Mouse (Mus musculus) limb, embryonic 10.5 days (tissue): ENCODE measurements around the gene Gm6993. TPM values are rescaled to one million over a fixed set of nuclear protein-coding genes. Genes with fewer than 3 reads are reported as not detected.
A peak's percentile ranks its signal among the peaks of the same experiment; 100 is the strongest.

Experiments used
- DNase-seq: peaks from one replicate; pipeline ENCODE4 v3.0.0-alpha.2; 2017; ENCODE audit warnings: low spot score
- H3K27ac ChIP-seq: fragments of 300-500 bp; sonication (generic); 2 replicates; pipeline ENCODE4 v1.5.1; 2016; ENCODE audit warnings: mild to moderate bottlenecking
- H3K27me3 ChIP-seq: fragments of 300-500 bp; sonication (generic); 2 replicates; pipeline ENCODE4 v1.6.1; 2016; ENCODE audit warnings: low read depth, mild to moderate bottlenecking; ENCODE audit not compliant: poor library complexity, severe bottlenecking
- H3K36me3 ChIP-seq: fragments of 300-500 bp; sonication (generic); 2 replicates; pipeline ENCODE4 v1.6.1; 2016; ENCODE audit warnings: mild to moderate bottlenecking, moderate library complexity
- H3K4me1 ChIP-seq: fragments of 300-500 bp; sonication (generic); 2 replicates; pipeline ENCODE4 v1.6.1; 2016
- H3K4me3 ChIP-seq: fragments of 300-500 bp; sonication (generic); 2 replicates; pipeline ENCODE4 v1.5.1; 2016; ENCODE audit warnings: mild to moderate bottlenecking, moderate library complexity
- H3K9me3 ChIP-seq: fragments of 300-500 bp; sonication (generic); replicated peaks from 2 replicates; pipeline ENCODE4 v1.6.1; 2016; ENCODE audit warnings: mild to moderate bottlenecking
- WGBS: fragments of 180-500 bp; shearing (Covaris S2); methylation state at CpG from one replicate; pipeline ENCODE4 v1.1.7; 2016; 5-methylcytosine and 5-hydroxymethylcytosine counted together
- polyA plus RNA-seq: library from polyadenylated mRNA; unstranded; fragments of >200 nt; fragmentation: Nextera tagmentation; extraction: Ambion mirVana; gene quantifications from 2 replicates; pipeline ENCODE4 v1.2.1, GENCODE M21; 2016

The Gm6993 gene
- polyA plus RNA-seq, 1 experiment from 2014 or later = not detected

DNA sequence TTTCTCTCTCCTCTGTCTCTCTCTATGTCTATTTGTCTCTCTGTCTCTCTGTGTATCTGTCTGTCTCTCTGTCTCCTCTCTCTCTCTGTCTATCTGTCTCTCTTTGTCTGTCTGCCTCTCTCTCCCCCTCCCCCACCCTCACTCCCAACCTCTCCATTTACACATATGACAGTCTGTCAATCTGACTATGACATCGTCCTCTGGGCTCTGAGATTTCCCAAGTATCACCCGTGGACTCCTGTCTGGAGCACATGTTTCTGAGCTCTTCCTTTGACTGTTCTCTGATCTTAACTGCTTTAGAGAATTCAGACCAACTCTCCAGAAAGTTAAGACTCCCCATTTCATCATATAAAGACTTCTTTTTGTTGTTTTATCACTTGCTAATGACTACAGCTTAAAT is 18.3 kb upstream of the Gm6993 start:
- 51% methylated on average over 2 of the region's 2 CpGs for WGBS

DNA sequence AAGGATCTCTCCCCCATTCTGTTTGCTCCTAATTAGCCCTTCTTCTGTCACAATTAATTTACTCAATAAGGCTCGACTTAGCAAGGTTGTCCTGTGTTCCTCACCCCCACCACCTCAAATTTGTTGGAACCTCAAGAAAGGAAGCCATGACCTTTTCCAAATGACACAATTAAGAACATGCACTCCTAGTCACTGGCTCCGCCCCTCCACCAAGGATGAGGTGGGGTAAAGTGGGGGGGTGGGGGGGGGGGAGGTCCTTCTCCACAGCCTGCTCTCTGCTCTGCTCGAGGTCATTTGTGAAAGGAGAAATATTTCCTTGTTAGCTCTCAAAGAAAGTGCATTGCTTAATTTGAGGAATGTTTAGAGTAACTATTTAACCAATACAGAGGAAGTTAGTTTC is 17.8 kb upstream of the Gm6993 start:
- H3K27ac ChIP-seq = no peak overlapping the region
- 25% methylated on average over 3 of the region's 3 CpGs for WGBS
- no peaks in the 10 kb centered on the region for H3K27me3 ChIP-seq

More for the DNA sequence above, 18.3 kb upstream of the Gm6993 start:
- Histone ChIP-seq H3K9me3 (no peaks in the 10 kb centered on the region), H3K4me3 (no peak overlapping the region), H3K27ac (no peak overlapping the region), H3K27me3 (no peaks in the 10 kb centered on the region), H3K36me3 (no peaks in the 10 kb centered on the region), H3K4me1 (peaks cover 26% of the 10 kb centered on the region)
- DNase-seq = no peak

DNA sequence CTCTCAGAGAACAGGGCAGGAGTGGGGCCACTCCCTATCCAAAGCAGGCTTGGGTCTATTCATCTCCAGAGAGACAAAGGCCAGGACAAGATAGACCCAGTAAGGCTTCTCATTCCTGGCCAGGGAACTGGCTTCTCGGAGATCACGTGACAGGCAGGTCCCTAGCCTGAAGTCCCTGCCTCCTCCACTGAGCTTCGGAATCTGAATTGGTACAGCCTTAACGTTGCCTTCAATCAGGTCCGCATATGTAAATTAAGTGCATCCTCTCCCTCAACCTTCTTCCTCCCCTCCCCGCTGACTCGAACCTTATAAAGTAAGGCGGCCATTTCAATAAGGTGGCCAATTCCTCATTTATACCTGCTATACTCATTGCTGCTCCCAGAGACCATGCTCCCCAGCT is 15.1 kb upstream of the Gm6993 start:
- Histone ChIP-seq H3K36me3 (no peaks in the 10 kb centered on the region), H3K4me3 (no peak overlapping the region), H3K4me1 (peaks cover 20% of the 10 kb centered on the region), H3K27me3 (no peaks in the 10 kb centered on the region), H3K9me3 (no peaks in the 10 kb centered on the region), H3K27ac (no peak overlapping the region)
- no peak for DNase-seq
- WGBS = 48% methylated on average over 8 of the region's 8 CpGs

More for the DNA sequence above, 17.8 kb upstream of the Gm6993 start:
- Histone ChIP-seq H3K4me1 (peaks cover 23% of the 10 kb centered on the region), H3K36me3 (no peaks in the 10 kb centered on the region), H3K4me3 (no peak overlapping the region), H3K9me3 (no peaks in the 10 kb centered on the region)
- no peak for DNase-seq

DNA sequence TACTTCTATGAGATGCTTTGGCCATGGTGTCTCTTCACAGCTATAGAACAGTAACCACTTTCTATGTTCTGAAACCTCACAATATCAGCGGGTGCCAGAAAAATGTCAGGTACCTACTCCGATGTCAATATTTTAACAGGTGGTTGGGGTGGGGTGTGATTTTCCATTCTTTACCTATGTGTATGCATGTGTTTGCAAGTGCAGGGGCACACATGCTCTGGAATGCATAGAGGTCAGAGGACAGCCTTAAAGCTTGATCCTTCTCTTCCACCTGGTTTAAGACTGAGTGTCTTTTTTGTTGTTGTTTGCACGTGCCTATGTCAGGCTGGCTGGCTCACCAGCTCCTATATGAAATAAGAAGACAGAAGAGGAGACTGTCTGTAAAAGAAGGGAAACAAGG is 13.4 kb upstream of the Gm6993 start:
- Histone ChIP-seq H3K4me3 (no peak overlapping the region), H3K27me3 (no peaks in the 10 kb centered on the region), H3K36me3 (no peaks in the 10 kb centered on the region), H3K27ac (no peak overlapping the region), H3K9me3 (no peaks in the 10 kb centered on the region), H3K4me1 (peaks cover 19% of the 10 kb centered on the region)
- DNase-seq = no peak
- whole genome bisulfite sequencing = 85% methylated on average over 3 of the region's 3 CpGs

DNA sequence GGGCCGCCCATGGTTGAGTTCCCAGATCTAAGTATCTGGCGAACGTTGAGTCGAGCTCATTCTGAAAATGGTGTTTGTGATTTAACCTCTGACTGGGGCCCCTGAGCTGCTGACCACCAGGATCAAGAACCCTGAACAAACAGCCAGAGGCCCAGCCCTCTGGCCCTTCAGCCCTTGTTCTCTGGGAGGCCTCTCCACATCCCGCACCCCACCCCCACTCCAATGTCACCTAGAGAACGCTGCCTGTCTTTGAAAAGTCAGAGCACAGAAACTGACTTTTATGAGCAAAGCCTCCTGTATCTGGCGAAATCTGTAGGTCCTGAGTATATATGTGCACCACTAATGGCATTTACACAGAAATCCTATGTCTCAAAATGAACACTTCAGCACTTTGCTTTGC is 11.7 kb upstream of the Gm6993 start:
- peak; percentile 30 for DNase-seq
- WGBS = 57% methylated on average over 7 of the region's 7 CpGs
- no peak overlapping the region for H3K4me3 ChIP-seq
- no peaks in the 10 kb centered on the region for H3K36me3 ChIP-seq
- peaks cover 18% of the 10 kb centered on the region for H3K4me1 ChIP-seq
- no peaks in the 10 kb centered on the region for H3K9me3 ChIP-seq
- H3K27ac ChIP-seq = peak overlapping the region; percentile 21; the same call in 1 of the 2 replicates
- H3K27me3 ChIP-seq = no peaks in the 10 kb centered on the region

DNA sequence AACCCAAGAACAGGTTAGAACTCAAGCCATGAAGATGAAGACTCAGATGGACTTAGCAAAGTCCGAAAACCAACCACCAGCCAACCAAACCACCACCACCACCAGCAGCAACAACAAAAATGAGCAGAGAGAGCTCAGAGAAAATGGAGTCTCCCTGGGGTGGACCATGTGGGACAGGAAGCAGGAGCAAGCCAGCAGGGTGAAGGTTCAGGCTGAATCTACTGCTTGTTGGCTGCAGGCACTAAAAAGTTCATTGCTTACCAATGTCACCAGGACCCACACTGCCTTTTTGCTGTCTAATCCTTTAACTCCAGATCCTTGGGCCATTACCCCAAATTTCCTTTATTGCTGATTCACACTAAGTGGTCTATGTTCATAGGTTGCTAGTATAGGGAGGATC is 7.9 kb upstream of the Gm6993 start:
- Histone ChIP-seq H3K4me3 (no peak overlapping the region), H3K4me1 (peaks cover 31% of the 10 kb centered on the region), H3K27me3 (no peaks in the 10 kb centered on the region), H3K27ac (no peak overlapping the region), H3K9me3 (no peaks in the 10 kb centered on the region), H3K36me3 (no peaks in the 10 kb centered on the region)
- no peak for DNase-seq
- 94% methylated on average over 1 of the region's 1 CpGs for WGBS

DNA sequence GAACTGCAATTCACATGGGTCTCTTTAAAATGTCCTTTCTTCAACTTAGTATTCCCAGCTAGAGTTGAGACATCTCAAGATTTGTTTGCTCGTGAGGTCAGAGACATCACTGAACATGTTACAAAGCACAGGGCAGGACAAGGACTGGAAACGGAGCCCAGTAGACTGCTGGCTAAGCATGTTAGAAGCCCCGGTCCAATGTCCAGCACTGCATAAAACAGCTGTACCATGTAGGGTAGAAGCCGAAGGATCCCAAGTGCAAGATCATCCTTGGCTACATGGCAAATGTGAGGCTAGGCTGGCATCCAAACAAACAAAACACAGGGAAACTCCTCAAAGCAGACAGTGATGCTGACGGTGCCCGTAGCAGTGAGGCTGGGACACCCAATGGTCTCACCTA is 5.6 kb upstream of the Gm6993 start:
- no peak for DNase-seq
- H3K27ac ChIP-seq = no peak overlapping the region
- H3K36me3 ChIP-seq = no peaks in the 10 kb centered on the region
- H3K4me3 ChIP-seq = no peak overlapping the region
- WGBS = 96% methylated on average over 6 of the region's 6 CpGs
- no peaks in the 10 kb centered on the region for H3K9me3 ChIP-seq
- peaks cover 25% of the 10 kb centered on the region for H3K4me1 ChIP-seq
- no peaks in the 10 kb centered on the region for H3K27me3 ChIP-seq

DNA sequence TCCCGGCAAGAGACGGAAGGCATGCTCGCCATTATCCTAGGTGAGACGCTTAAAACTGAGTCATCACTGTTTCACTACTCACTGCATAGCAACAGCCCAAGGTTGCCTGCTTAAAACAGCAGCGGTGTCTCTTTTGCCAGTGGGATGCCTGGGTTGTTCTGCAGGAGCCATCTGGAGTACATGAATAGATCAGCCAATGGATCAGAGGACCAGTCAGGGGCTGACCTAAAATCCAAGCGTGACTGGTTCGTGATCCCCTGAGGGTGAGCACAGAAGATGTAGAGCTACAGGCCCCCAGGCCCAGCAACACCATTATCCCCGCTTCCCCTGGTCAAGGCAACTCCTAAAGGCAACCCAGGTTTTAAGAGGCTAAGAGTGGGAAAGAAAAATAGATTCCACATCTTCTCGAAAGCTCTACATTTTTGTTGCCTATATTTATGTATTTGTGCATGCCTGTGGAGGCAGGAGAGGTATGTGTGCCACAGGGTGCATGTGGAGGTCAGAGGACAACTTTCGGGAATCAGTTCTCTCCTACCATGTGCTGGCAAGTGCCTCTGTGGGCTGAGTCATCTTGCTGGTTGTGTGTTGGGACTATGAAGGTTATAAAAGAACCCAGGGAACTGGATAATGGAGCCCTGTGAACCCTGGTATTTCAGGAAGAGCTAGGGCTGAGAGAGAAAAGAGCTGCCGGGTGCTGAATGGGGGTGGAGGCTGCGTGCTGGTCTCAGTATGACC is 3.5 kb upstream of the Gm6993 start:
- Histone ChIP-seq H3K27me3 (no peaks in the 10 kb centered on the region), H3K36me3 (no peaks in the 10 kb centered on the region), H3K9me3 (no peaks in the 10 kb centered on the region), H3K4me1 (peaks cover 26% of the 10 kb centered on the region), H3K27ac (peak overlapping the region; percentile 42; the same call in 1 of the 2 replicates), H3K4me3 (no peak overlapping the region)
- DNase-seq = no peak
- 70% methylated on average over 12 of the region's 12 CpGs for WGBS

DNA sequence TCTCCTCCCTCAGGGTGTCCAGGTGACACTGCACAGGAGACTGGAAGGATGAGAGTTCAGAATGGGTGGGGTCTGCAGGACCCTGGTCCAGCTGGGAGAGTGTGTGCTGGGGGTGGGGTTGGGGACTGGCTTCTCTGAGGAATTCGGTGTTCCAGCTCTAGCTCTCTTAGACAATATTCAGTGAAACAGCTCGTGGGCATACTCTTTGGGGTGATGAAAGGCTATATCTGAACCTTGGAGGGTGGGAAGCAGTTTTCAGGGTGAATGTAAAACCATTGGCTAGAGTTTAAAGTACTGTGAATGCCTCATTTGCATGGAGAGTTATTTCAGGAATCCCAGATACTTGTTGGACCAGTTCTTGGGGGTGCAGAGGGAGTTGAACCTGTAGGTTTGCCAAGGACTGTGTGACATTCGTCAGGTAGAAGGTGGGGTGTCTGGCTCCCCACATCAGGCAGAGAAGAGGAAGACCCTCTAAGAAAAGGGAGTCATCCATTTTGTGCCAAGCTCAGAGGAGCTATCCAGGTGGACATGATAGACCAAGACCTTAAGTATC is 1.5 kb upstream of the Gm6993 start:
- no peak overlapping the region for H3K27ac ChIP-seq
- no peak overlapping the region for H3K4me3 ChIP-seq
- no peaks in the 10 kb centered on the region for H3K9me3 ChIP-seq
- H3K27me3 ChIP-seq = no peaks in the 10 kb centered on the region
- WGBS = 77% methylated on average over 3 of the region's 3 CpGs
- DNase-seq = no peak
- H3K36me3 ChIP-seq = no peaks in the 10 kb centered on the region
- peaks cover 18% of the 10 kb centered on the region for H3K4me1 ChIP-seq

DNA sequence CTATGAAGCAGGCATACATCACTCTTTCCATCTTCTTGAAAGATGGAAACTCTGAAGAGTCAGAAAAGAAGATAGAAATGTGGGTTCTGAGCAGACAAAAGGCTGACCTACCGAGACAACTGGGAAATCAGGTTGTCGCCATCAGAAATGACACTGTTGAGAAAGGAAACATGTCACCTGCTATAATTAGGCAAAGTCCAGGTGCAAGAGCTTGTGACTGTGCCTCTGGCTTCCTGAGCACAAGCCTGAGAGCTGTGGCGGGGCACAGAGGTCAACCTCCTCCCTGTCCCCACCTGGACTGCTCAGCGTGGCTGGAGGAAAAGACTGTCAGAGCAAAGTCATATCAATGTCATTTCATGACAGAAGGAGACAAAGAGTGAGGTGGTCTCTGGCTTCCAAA is 772 bp upstream of the Gm6993 start:
- H3K36me3 ChIP-seq = no peaks in the 10 kb centered on the region
- no peaks in the 10 kb centered on the region for H3K27me3 ChIP-seq
- no peak for DNase-seq
- H3K4me1 ChIP-seq = peaks cover 18% of the 10 kb centered on the region
- no peak overlapping the region for H3K4me3 ChIP-seq
- no peaks in the 10 kb centered on the region for H3K9me3 ChIP-seq
- no peak overlapping the region for H3K27ac ChIP-seq
- 67% methylated on average over 4 of the region's 4 CpGs for WGBS

DNA sequence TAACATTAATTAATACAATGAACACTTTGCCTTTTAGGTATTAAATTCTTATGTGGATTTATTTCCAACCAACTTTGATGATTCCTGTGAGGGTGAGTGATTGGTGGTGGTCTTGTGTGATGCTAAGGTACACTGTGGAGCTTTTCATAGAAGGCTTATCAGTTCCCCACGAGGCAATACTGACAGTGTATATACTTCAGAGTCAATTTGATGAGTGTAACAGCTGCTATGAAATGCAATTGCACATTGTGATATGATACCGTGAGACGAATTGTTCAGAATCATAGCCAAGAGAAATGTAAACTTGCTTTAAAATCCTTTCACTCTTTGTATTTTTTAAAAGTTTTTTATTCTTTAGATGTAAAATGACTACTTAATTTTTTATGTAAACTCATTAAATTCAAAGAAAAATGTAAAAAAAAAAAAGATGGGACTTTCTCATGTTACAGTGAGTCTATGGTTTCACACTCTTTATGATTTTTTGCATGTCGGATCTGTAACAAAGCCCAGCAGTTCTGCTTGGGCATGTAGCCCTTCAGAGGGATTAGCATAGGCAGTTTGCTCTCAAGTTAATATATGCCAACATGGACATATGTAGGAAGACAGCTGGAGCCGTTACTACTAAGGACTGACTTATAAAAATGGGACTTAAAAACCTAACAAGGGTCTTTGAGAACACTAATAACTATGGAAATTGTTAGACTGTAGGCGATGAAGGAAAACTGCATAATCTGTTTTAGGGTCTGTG is 1.2 kb downstream of the Gm6993 start:
- DNase-seq = no peak
- H3K9me3 ChIP-seq = no peaks in the 10 kb centered on the region
- 87% methylated on average over 6 of the region's 6 CpGs for WGBS
- H3K36me3 ChIP-seq = no peaks in the 10 kb centered on the region
- no peak overlapping the region for H3K27ac ChIP-seq
- no peak overlapping the region for H3K4me3 ChIP-seq
- H3K4me1 ChIP-seq = peaks cover 12% of the 10 kb centered on the region
- peaks cover 6% of the 10 kb centered on the region; the same call in 1 of the 2 replicates for H3K27me3 ChIP-seq

DNA sequence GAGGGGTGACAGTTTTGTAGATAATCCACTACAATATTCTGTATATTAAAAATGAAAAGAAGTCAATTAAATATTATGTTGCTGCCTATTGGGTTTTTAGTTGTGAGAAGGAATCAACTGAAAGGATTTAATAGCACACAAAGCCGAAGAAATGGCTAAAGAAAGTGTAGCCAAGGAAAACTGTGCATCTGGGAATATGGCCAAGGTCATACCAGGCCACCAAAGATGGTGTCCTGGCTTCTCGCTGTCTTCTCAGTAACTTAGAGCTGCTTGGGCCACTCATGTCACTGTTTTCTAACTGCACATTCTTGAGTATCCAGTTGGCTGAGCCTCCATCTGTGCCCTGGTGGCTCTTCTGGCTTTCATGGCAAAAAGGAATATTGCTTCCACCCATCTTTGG is 3.4 kb downstream of the Gm6993 start:
- no peak for DNase-seq
- Histone ChIP-seq H3K27ac (no peak overlapping the region), H3K36me3 (no peaks in the 10 kb centered on the region), H3K27me3 (peaks cover 6% of the 10 kb centered on the region; the same call in 1 of the 2 replicates), H3K9me3 (no peaks in the 10 kb centered on the region), H3K4me3 (no peak overlapping the region), H3K4me1 (peaks cover 15% of the 10 kb centered on the region)
- 92% methylated on average over 2 of the region's 2 CpGs for WGBS

DNA sequence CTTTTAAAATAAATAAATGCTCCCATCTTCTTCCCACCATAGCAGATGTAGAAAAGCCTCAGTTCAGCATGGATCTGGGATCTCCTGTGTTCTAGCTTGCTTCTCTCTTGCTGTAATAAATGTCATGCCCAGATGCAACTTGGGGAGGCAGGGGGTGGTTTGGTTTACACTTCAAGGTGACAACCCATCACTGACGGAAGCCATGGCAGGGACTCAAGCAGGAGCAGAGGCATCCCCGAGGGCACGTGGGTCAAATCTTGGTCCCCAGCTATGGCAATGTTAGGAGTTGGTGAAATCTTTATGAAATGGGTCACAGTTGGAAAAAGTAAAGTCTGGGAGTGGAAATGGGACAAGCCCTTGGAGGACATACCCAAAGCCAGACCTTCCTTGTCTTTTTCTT is 4.1 kb downstream of the Gm6993 start:
- 85% methylated on average over 3 of the region's 3 CpGs for WGBS
- Histone ChIP-seq H3K36me3 (no peaks in the 10 kb centered on the region), H3K27me3 (peaks cover 6% of the 10 kb centered on the region; the same call in 1 of the 2 replicates), H3K4me1 (peaks cover 14% of the 10 kb centered on the region), H3K27ac (no peak overlapping the region), H3K4me3 (no peak overlapping the region), H3K9me3 (no peaks in the 10 kb centered on the region)
- no peak for DNase-seq
